Mouse (Mus musculus): ENCODE data around the gene Syt6.
A peak's percentile ranks its signal among the peaks of the same experiment; 100 is the strongest.

Syt6 gene

DNA sequence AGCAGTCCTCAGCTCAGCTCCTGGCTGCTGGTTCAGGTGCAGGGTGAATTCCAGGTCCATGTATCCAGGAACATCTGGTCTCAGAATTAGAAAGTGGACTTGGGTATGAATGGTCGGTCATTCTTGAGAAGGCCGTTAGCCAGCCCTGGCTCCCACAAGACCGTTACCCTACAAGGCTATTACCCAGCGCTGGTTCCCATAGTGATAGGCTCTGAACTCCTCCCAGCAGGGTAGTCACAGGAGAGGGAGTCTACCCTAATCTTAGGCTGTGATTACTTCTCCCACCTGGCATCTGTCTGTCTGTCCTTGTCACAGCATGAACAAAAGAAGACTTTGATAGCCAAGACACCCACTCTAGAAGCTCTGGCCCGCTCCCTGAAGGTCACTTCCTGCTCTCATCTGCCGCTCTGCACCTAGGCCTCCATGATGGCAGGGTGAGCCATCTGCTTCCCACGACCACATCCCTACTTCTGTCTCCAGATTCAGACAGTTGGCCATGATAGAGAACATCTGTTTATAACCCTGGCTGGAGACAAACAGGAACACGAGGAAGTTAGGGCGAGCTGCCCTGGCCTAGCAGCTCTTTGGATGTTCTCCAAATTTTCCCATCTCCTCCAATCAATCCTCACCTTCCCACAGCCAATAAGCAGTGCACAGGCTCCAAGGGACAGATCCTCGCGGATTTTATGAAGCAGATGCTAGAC lies 72.3 kb downstream of the Syt6 start:
- no peak for DNase-seq (ENCODE audit: low read depth, low spot score)

DNA sequence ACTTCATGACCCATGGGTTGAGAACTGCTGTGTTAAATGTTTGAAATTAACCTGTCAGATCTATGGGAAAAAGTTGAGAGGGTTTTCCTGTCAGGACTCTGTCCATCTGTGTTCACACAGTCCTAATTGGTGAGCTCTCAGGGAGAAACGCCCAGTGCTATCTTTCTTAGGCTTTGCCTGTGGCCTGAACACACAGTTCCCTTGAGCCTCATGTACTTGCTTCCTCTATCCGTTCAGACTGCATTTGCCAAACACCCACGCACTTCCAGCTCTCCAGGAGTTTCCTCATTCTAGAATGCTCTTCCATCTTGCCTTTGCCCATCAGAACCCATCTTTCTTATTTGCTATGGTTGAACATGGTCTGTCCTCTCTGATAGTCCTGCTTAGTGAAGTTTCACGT lies 73.5 kb downstream of the Syt6 start:
- DNase-seq (ENCODE audit: low read depth, low spot score) = no peak

DNA sequence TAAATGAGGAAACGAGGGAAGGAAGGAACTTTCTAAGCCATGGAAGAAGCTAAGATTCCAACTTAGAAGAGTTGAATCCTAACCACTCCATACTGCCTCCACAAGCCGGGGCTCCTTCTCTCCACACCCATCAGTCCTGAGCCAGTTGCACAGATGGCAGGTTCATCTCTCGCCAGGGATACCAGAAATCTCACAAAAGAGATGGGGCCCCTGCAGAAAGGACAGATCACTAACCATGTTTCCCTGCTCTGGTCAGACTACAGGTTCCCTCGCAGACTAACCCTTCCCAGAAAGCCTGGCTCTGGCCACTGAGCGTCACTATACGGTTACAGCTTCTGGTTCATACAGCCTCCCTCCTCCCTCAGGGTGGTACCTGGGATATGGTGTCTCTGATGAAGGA lies 74.7 kb downstream of the Syt6 start:
- DNase-seq (ENCODE audit: low read depth, low spot score) = no peak

DNA sequence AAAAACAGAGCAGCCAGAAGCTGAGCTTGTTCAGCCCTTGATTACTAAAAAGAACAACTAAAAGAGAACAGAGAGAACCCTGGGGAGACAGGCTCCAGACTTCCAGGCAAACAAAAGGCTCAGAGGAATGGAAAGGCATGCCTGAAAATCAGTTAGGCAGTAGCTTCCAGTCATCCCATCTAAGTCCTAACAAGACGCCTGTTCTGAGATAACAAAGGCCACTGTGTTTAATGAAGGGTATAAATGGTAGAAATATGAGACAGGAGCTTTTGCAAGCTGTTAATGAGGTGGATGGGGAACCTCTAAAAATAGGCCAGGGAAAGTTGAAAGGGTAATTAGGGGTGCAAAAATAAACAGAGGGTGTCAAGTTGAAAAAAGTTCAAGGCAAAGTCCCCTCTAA lies 75.4 kb downstream of the Syt6 start:
- DNase-seq (ENCODE audit: low read depth, low spot score) = no peak

DNA sequence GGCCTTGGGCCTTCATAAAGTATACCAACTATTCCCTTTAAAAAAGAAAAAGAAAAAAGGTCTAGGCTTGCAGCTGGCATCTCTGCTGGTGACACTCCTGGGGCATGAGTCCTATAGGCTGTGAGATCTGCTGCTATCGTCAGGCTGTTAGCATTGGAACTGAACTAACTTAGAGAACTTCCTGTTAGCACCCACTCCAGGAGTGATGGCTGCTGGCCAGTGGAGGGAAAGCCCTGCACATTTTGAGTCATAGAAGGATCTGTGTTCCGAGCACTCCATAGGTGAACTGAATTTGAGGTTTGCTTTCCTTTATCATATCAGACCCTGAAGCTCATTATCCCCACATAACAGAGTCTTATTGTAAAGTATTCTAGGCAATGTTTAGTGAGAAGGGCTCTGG lies 85.0 kb downstream of the Syt6 start:
- no peak for DNase-seq (ENCODE audit: low read depth, low spot score)

DNA sequence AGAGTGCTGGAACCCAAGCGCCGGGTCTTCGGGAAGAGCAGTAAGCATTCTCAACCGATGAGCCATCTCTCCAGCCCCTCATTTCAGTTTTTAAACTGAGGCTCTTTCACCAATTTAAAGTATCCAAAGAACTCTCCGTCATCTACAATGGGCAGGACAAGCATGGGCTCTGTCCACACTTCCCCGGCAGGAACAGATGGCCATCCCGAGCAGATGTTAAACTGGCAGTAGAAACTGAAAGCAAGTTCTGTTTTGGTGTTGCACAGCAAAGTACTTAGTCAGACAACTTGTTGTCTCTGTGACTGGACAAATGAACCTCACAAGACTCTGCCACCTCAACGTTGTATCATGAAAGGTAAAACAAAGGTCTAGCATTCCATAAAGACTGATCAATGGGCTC lies 86.7 kb downstream of the Syt6 start:
- DNase-seq (ENCODE audit: low read depth, low spot score) = no peak

DNA sequence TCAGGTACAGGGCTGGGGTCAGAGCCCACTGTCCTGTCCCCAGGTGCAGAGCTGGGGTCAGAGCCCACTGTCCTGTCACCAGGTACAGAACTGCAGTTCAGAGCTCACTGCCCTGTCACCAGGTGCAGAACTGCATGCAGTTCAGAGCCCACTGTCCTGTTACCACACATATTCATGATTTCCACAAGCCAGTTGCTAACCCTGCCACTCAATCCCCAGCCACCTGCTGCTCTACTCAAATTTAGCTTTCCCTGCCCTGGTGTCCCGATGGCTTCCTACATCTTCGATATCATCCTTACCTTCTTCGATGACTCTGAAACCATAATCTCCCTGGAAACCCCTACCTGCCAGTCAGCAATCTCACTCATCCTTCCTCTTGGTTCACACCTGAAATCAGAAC lies 88.4 kb downstream of the Syt6 start:
- no peak for DNase-seq (ENCODE audit: low read depth, low spot score)

DNA sequence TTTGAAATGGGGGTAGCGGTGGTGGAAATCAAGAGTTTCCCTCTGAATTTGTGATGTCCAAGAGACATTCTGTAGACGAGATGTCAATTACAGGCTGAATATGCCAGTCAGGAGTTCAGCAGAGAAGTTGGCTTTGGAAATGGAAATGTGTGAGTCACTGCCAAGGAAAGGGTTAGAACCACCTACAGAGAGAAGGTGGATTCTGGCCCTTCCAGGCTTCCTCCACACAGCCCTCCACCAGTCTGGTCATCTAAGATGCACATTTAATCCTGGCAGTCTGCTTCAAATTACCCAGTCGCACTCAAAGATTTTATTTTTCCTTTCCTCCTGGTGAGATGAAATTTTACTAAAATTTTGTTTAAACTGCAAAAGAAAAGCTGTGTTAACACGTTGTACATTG lies 97.1 kb downstream of the Syt6 start:
- no peak for DNase-seq (ENCODE audit: low read depth, low spot score)

DNA sequence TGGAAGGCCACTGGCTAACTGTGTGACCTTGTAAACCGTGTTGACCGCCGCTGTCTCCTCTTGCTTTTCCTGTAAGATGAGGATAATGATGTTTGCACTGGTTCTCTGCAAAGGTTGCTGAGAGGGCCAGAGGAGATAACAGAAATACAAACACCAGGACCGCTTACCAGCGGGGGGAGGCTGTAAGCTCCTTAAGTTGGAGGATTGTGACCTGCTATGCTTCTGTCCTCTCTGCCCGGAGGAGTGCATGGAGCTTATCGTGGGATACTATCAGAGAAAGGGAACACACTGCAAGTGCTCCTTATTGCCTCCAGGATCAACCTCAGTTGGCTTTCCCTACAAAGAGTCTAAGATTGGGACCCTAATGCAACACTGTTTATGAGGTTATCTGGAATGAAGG lies 97.7 kb downstream of the Syt6 start:
- no peak for DNase-seq (ENCODE audit: low read depth, low spot score)

DNA sequence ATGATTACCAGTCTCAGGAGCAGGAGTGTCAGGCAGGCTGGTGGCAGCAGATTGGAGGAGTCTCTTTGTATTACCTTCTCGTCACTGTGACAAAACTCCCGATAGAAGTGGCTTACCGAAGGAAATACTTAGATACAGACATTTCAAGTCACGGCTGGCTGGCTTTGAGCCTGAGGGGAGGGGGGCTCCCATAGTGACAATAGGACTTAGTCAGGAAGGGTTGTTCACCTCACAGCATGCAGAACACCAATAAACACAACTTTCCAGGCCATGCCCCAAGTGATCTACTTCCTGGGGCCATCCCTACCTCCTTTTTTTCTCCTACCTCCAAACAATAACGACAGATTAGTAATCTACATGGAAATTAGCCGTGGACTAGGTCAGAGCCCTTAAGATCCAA lies 103.8 kb downstream of the Syt6 start:
- DNase-seq (ENCODE audit: low read depth, low spot score) = no peak

DNA sequence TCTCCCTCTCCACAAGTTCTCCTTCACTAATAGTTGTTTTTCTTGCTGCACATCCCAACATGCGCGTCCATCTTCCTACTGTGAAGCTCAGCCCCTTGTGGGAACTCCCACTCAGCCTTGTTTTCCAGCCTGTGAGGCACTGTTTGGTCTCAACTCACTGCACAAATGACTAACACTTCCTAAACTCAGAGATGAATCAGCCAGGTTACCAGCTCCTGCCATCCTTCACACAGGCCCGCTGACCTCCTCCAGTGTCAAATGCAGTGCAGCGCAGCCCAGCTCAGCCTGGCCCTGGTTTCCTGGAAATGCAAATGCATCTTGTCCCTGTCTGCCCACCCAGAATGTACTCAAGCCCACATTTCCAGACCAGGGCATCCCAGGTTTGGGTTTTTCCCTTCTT lies 107.4 kb downstream of the Syt6 start:
- no peak for DNase-seq (ENCODE audit: low read depth, low spot score)

DNA sequence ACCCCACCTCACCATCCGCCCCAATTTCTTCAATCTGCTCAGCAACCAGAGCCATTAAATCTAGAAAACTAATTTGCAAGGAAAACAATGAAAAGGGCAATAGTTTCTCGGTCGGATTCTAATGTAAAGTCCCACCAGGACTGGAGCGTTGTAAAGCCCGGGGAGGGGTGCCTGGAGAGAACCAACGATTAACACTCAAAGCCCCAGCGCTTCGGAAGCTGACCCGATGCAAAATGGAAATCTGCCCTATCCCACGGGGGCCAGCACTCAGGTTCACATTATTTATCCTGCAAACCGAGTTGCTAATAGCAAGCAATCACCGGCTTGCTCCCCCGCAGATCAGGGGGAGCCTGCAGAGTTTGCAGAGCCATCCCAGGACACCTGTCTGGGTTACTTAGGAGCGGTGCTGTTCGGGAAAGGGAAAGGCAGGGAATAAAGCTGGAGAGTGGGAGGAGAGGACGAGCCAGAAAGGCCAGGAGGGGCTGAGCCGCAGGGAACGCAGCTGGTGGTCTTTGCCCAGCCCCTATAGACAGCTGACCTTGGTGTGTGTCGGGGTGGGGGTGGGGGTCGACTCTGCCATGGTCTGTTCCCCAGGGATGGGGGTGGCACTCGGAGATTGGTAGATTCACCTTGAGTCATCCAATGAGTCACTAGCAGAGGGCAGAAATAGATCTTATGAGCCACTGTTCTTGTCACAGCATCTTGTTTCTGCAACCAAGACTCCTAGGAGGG lies 108.4 kb downstream of the Syt6 start:
- DNase-seq (ENCODE audit: low read depth, low spot score) = peak; percentile 69

DNA sequence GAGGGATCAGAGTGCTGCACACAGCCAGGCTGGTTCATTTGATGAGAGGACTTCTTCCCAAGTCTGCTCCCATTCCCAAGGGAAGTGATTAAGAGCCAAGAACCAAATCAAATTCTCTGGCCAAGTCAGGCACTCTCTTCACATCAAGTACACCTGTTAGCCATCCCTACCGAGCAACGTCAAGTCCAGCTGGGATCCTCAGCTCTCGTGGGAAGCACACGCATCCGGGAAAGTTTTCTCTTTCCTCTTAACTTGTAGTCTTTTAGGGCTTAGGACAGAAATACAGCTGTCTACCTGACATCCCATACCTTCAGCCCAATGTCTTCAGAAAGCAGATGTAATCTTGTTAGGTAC lies 108.9 kb downstream of the Syt6 start:
- no peak for DNase-seq (ENCODE audit: low read depth, low spot score)

DNA sequence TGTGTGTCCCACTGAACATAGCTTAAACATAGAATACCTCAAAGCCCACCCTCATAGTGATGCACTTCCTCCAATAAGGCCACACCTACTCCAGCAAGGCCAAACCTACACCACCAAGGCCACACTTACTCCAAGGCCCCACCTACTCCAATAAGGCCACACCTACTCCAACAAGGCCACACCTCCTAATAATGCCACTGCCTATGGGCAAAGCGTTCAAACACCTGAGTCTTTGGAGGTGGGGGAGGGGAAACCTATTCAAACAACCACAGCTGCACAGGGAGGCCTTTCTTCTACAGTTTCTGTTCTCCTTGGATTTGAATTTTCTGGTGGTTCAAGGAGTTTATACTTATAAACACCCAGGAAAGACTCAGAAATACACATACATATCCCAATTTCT lies 114.0 kb downstream of the Syt6 start:
- DNase-seq (ENCODE audit: low read depth, low spot score) = no peak

DNA sequence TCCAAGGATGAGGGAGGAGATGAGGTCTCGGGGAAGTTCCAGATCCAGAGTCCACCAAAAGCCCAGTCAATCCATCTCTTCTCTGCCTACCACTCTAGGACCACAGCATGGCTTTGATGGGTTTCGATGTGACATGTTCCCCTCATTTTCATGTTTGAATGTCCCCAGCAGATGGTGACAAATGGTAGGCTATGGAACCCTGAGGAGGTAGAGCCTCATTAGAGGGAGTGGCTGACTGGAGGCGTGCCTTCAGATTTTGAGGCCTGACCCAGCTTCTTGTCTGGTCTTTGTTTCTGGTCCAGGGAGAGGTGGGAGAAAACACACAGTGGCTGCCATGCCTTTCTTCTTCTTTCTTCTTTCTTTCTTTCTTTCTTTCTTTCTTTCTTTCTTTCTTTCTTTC lies 115.5 kb downstream of the Syt6 start:
- no peak for DNase-seq (ENCODE audit: low read depth, low spot score)
